Mouse (Mus musculus): ENCODE measurements at regions not wholly inside any gene's neighbourhood (a gene's known extent, or its start where the extent isn't known, plus 50 kb on each side); places are given as distances from the start of the nearest gene placed in this dataset.

- Histone ChIP-seq H3K4me3 (ENCODE audit: low read depth, low read length) (no peak overlapping the region), H3K36me3 (ENCODE audit: control insufficient read depth, insufficient read depth, low read length) (no peaks in the 10 kb centered on the region), H3K9ac (ENCODE audit: low read depth, low read length) (no peak overlapping the region), H3K27me3 (ENCODE audit: control insufficient read depth, insufficient read depth, low read length) (no peaks in the 10 kb centered on the region), H3K4me1 (replicated peaks; ENCODE audit: control insufficient read depth, insufficient read depth, low read length) (no peaks in the 10 kb centered on the region), H3K27ac (ENCODE audit: low read depth, low read length) (no peak overlapping the region), H3K4me2 (replicated peaks; ENCODE audit: low read depth, low read length) (no peak overlapping the region), H3K9me3 (ENCODE audit: control insufficient read depth, low read length) (no peaks in the 10 kb centered on the region)
- ATAC-seq (ENCODE audit: low FRiP score) (no peak), DNase-seq (ENCODE audit: low spot score) (no peak)
These were observed 305.4 kb downstream of the Fgf10 start for GRCm38 (mm10) chr13:118975008-118975407.

GRCm38 (mm10) chr13:118975519-118975918 is 305.9 kb downstream of the Fgf10 start:
- Histone ChIP-seq H3K27ac (ENCODE audit: low read depth, low read length) (no peak overlapping the region), H3K4me1 (replicated peaks; ENCODE audit: control insufficient read depth, insufficient read depth, low read length) (no peaks in the 10 kb centered on the region), H3K9ac (ENCODE audit: low read depth, low read length) (no peak overlapping the region), H3K36me3 (ENCODE audit: control insufficient read depth, insufficient read depth, low read length) (no peaks in the 10 kb centered on the region), H3K9me3 (ENCODE audit: control insufficient read depth, low read length) (no peaks in the 10 kb centered on the region), H3K27me3 (ENCODE audit: control insufficient read depth, insufficient read depth, low read length) (no peaks in the 10 kb centered on the region), H3K4me3 (ENCODE audit: low read depth, low read length) (no peak overlapping the region), H3K4me2 (replicated peaks; ENCODE audit: low read depth, low read length) (no peak overlapping the region)
- WGBS, result 71% methylated on average over 1 of the region's 1 CpGs
- no peak for ATAC-seq (ENCODE audit: low FRiP score)
- no peak for DNase-seq (ENCODE audit: low spot score)

- Histone ChIP-seq H3K4me1 (replicated peaks; ENCODE audit: control insufficient read depth, insufficient read depth, low read length) (no peaks in the 10 kb centered on the region), H3K4me3 (ENCODE audit: low read depth, low read length) (no peak overlapping the region), H3K36me3 (ENCODE audit: control insufficient read depth, insufficient read depth, low read length) (no peaks in the 10 kb centered on the region), H3K9me3 (ENCODE audit: control insufficient read depth, low read length) (no peaks in the 10 kb centered on the region), H3K27ac (ENCODE audit: low read depth, low read length) (no peak overlapping the region), H3K4me2 (replicated peaks; ENCODE audit: low read depth, low read length) (no peak overlapping the region), H3K27me3 (ENCODE audit: control insufficient read depth, insufficient read depth, low read length) (no peaks in the 10 kb centered on the region), H3K9ac (ENCODE audit: low read depth, low read length) (no peak overlapping the region)
- ATAC-seq (ENCODE audit: low FRiP score) (no peak), DNase-seq (ENCODE audit: low spot score) (no peak)
- WGBS, result 87% methylated on average over 5 of the region's 5 CpGs
These were observed 309.9 kb downstream of the Fgf10 start for GRCm38 (mm10) chr13:118979505-118979904.

- Histone ChIP-seq H3K4me2 (replicated peaks; ENCODE audit: low read depth, low read length) (no peak overlapping the region), H3K4me1 (replicated peaks; ENCODE audit: control insufficient read depth, insufficient read depth, low read length) (no peaks in the 10 kb centered on the region), H3K36me3 (ENCODE audit: control insufficient read depth, insufficient read depth, low read length) (no peaks in the 10 kb centered on the region), H3K27ac (ENCODE audit: low read depth, low read length) (no peak overlapping the region), H3K4me3 (ENCODE audit: low read depth, low read length) (no peak overlapping the region), H3K9me3 (ENCODE audit: control insufficient read depth, low read length) (no peaks in the 10 kb centered on the region), H3K9ac (ENCODE audit: low read depth, low read length) (no peak overlapping the region), H3K27me3 (ENCODE audit: control insufficient read depth, insufficient read depth, low read length) (no peaks in the 10 kb centered on the region)
- no peak for DNase-seq (ENCODE audit: low spot score)
- ATAC-seq (ENCODE audit: low FRiP score), result peak; percentile 61
- 75% methylated on average over 10 of the region's 10 CpGs for WGBS
These were observed 311.7 kb downstream of the Fgf10 start for GRCm38 (mm10) chr13:118981196-118981810.

- Histone ChIP-seq H3K27me3 (ENCODE audit: control insufficient read depth, insufficient read depth, low read length) (no peaks in the 10 kb centered on the region), H3K36me3 (ENCODE audit: control insufficient read depth, insufficient read depth, low read length) (no peaks in the 10 kb centered on the region), H3K4me2 (replicated peaks; ENCODE audit: low read depth, low read length) (no peak overlapping the region), H3K9me3 (ENCODE audit: control insufficient read depth, low read length) (no peaks in the 10 kb centered on the region), H3K4me3 (ENCODE audit: low read depth, low read length) (no peak overlapping the region), H3K4me1 (replicated peaks; ENCODE audit: control insufficient read depth, insufficient read depth, low read length) (no peaks in the 10 kb centered on the region), H3K27ac (ENCODE audit: low read depth, low read length) (no peak overlapping the region), H3K9ac (ENCODE audit: low read depth, low read length) (no peak overlapping the region)
- DNase-seq (ENCODE audit: low spot score), result no peak
- no peak for ATAC-seq (ENCODE audit: low FRiP score)
- WGBS, result 89% methylated on average over 1 of the region's 1 CpGs
These were observed 315.7 kb downstream of the Fgf10 start for GRCm38 (mm10) chr13:118985285-118985684.

- WGBS, result 88% methylated on average over 6 of the region's 6 CpGs
- DNase-seq (ENCODE audit: low spot score), result no peak
- H3K4me1 ChIP-seq (replicated peaks; ENCODE audit: control insufficient read depth, insufficient read depth, low read length), result no peaks in the 10 kb centered on the region
- no peak overlapping the region for H3K9ac ChIP-seq (ENCODE audit: low read depth, low read length)
- H3K27me3 ChIP-seq (ENCODE audit: control insufficient read depth, insufficient read depth, low read length), result no peaks in the 10 kb centered on the region
- no peak overlapping the region for H3K4me3 ChIP-seq (ENCODE audit: low read depth, low read length)
- no peak overlapping the region for H3K27ac ChIP-seq (ENCODE audit: low read depth, low read length)
- no peak for ATAC-seq (ENCODE audit: low FRiP score)
- no peak overlapping the region for H3K4me2 ChIP-seq (replicated peaks; ENCODE audit: low read depth, low read length)
- no peaks in the 10 kb centered on the region for H3K9me3 ChIP-seq (ENCODE audit: control insufficient read depth, low read length)
- no peaks in the 10 kb centered on the region for H3K36me3 ChIP-seq (ENCODE audit: control insufficient read depth, insufficient read depth, low read length)
These were observed 355.8 kb downstream of the Fgf10 start for GRCm38 (mm10) chr13:119025305-119025975.

GRCm38 (mm10) chr13:119039616-119040015 is 370.0 kb downstream of the Fgf10 start:
- Histone ChIP-seq H3K27ac (ENCODE audit: low read depth, low read length) (no peak overlapping the region), H3K4me2 (replicated peaks; ENCODE audit: low read depth, low read length) (no peak overlapping the region), H3K9me3 (ENCODE audit: control insufficient read depth, low read length) (no peaks in the 10 kb centered on the region), H3K4me1 (replicated peaks; ENCODE audit: control insufficient read depth, insufficient read depth, low read length) (no peaks in the 10 kb centered on the region), H3K36me3 (ENCODE audit: control insufficient read depth, insufficient read depth, low read length) (no peaks in the 10 kb centered on the region), H3K4me3 (ENCODE audit: low read depth, low read length) (no peak overlapping the region), H3K27me3 (ENCODE audit: control insufficient read depth, insufficient read depth, low read length) (no peaks in the 10 kb centered on the region), H3K9ac (ENCODE audit: low read depth, low read length) (no peak overlapping the region)
- DNase-seq (ENCODE audit: low spot score), result no peak
- no peak for ATAC-seq (ENCODE audit: low FRiP score)
- 81% methylated on average over 1 of the region's 1 CpGs for WGBS

- Histone ChIP-seq H3K4me1 (replicated peaks; ENCODE audit: control insufficient read depth, insufficient read depth, low read length) (no peaks in the 10 kb centered on the region), H3K4me3 (ENCODE audit: low read depth, low read length) (no peak overlapping the region), H3K9me3 (ENCODE audit: control insufficient read depth, low read length) (no peaks in the 10 kb centered on the region), H3K4me2 (replicated peaks; ENCODE audit: low read depth, low read length) (no peak overlapping the region), H3K27me3 (ENCODE audit: control insufficient read depth, insufficient read depth, low read length) (no peaks in the 10 kb centered on the region), H3K9ac (ENCODE audit: low read depth, low read length) (no peak overlapping the region), H3K27ac (ENCODE audit: low read depth, low read length) (no peak overlapping the region), H3K36me3 (ENCODE audit: control insufficient read depth, insufficient read depth, low read length) (no peaks in the 10 kb centered on the region)
- no peak for ATAC-seq (ENCODE audit: low FRiP score)
- 76% methylated on average over 1 of the region's 1 CpGs for WGBS
- no peak for DNase-seq (ENCODE audit: low spot score)
These were observed 375.5 kb downstream of the Fgf10 start for GRCm38 (mm10) chr13:119045112-119045511.
